Mouse (Mus musculus) heart, embryonic 16.5 days (tissue): ENCODE data around the gene Crebzf. TPM values are rescaled to one million over a fixed set of nuclear protein-coding genes. Genes with fewer than 3 reads are reported as not detected.
A peak's percentile ranks its signal among the peaks of the same experiment; 100 is the strongest.

ENCODE experiments used
- ATAC-seq: fragments of 200-750 bp; cut with Nextera tagmentation; replicated peaks from 2 replicates; pipeline ENCODE4 v1.8.0; 2017; ENCODE audit warnings: moderate number of reproducible peaks; ENCODE audit not compliant: insufficient read depth, low FRiP score; ENCODE audit errors: extremely low read depth
- H3K27ac ChIP-seq: fragments of 300-500 bp; sonication (generic); 2 replicates; pipeline ENCODE4 v1.5.1; 2014; ENCODE audit warnings: mild to moderate bottlenecking, low read length, control low read depth, moderate library complexity
- H3K27me3 ChIP-seq: fragments of 300-500 bp; sonication (generic); 2 replicates; pipeline ENCODE4 v1.6.1; 2014; ENCODE audit warnings: low read length, mixed read lengths; ENCODE audit not compliant: control insufficient read depth, insufficient read depth
- H3K36me3 ChIP-seq: fragments of 300-500 bp; sonication (generic); 2 replicates; pipeline ENCODE4 v1.6.1; 2014; ENCODE audit not compliant: control insufficient read depth, insufficient read depth
- H3K4me1 ChIP-seq: fragments of 300-500 bp; sonication (generic); 2 replicates; pipeline ENCODE4 v1.6.1; 2014; ENCODE audit warnings: low read length, mixed read lengths; ENCODE audit not compliant: control insufficient read depth, insufficient read depth
- H3K4me2 ChIP-seq: fragments of 300-500 bp; sonication (generic); 2 replicates; pipeline ENCODE4 v1.6.1; 2014; ENCODE audit warnings: low read depth, mild to moderate bottlenecking, control low read depth, low read length
- H3K4me3 ChIP-seq: fragments of 300-500 bp; sonication (generic); 2 replicates; pipeline ENCODE4 v1.5.1; 2014; ENCODE audit warnings: mild to moderate bottlenecking, control low read depth, low read length
- H3K9ac ChIP-seq: fragments of 300-500 bp; sonication (generic); 2 replicates; pipeline ENCODE4 v1.6.1; 2014; ENCODE audit warnings: low read length, control low read depth
- H3K9me3 ChIP-seq: fragments of 300-500 bp; sonication (generic); replicated peaks from 2 replicates; pipeline ENCODE4 v1.6.1; 2016; ENCODE audit warnings: low read length; ENCODE audit not compliant: control insufficient read depth
- WGBS: fragments of 180-500 bp; shearing (Covaris S2); extraction: QIAGEN DNeasy Blood & Tissue Kit; methylation state at CpG from one replicate; pipeline ENCODE4 v1.1.7; 2014; 5-methylcytosine and 5-hydroxymethylcytosine counted together
- polyA plus RNA-seq: library from polyadenylated mRNA; unstranded; fragments of >200 nt; fragmentation: Nextera tagmentation; extraction: Ambion mirVana; gene quantifications from 2 replicates; pipeline ENCODE4 v1.2.1, GENCODE M21; 2015

The Crebzf gene
- polyA plus RNA-seq, 1 experiment from 2014 or later = 14.4 TPM

GRCm38 (mm10) chr7:90442070-90442469 is 459 bp upstream of the Crebzf start:
- Histone ChIP-seq H3K36me3 (peaks cover under 1% of the 10 kb centered on the region; the same call in 1 of the 2 replicates), H3K27ac (peak overlapping the region; percentile 99), H3K4me1 (peaks cover 6% of the 10 kb centered on the region), H3K4me3 (peak overlapping the region; percentile 99), H3K9ac (peak overlapping the region; percentile 99), H3K4me2 (peak overlapping the region; percentile 94), H3K27me3 (no peaks in the 10 kb centered on the region), H3K9me3 (no peaks in the 10 kb centered on the region)
- ATAC-seq = no peak
- WGBS = 14% methylated on average over 4 of the region's 4 CpGs

GRCm38 (mm10) chr7:90443101-90444091 is 867 bp downstream of the Crebzf start:
- Histone ChIP-seq H3K4me3 (peak overlapping the region; percentile 99), H3K4me2 (peak overlapping the region; percentile 94), H3K27ac (peak overlapping the region; percentile 99), H3K9me3 (no peaks in the 10 kb centered on the region), H3K9ac (peak overlapping the region; percentile 99), H3K36me3 (peaks cover 5% of the 10 kb centered on the region), H3K4me1 (peaks cover 10% of the 10 kb centered on the region), H3K27me3 (no peaks in the 10 kb centered on the region)
- WGBS = under 1% methylated on average over 102 of the region's 123 CpGs
- ATAC-seq = peak; percentile 82

GRCm38 (mm10) chr7:90444206-90444605 is 1.7 kb downstream of the Crebzf start:
- Histone ChIP-seq H3K27ac (no peak overlapping the region; the same call in none of the 2 replicates), H3K4me1 (peaks cover 10% of the 10 kb centered on the region), H3K9me3 (no peaks in the 10 kb centered on the region), H3K4me2 (peak overlapping the region; percentile 94), H3K27me3 (no peaks in the 10 kb centered on the region), H3K36me3 (peaks cover 5% of the 10 kb centered on the region), H3K9ac (peak overlapping the region; percentile 99), H3K4me3 (peak overlapping the region; percentile 99)
- WGBS = 3% methylated on average over 6 of the region's 6 CpGs
- ATAC-seq = no peak

- 12% methylated on average over 7 of the region's 7 CpGs for WGBS
- Histone ChIP-seq H3K4me1 (peaks cover 13% of the 10 kb centered on the region), H3K36me3 (peaks cover 12% of the 10 kb centered on the region), H3K4me3 (peak overlapping the region; percentile 80), H3K9ac (peak overlapping the region; percentile 77), H3K27me3 (0 out of 2 replicates have a peak, but pooled peaks cover 2% of the 10 kb centered on the region), H3K9me3 (no peaks in the 10 kb centered on the region), H3K4me2 (peak overlapping the region; percentile 80), H3K27ac (peak overlapping the region; percentile 93)
- ATAC-seq = no peak
Measured at GRCm38 (mm10) chr7:90456149-90456844, 13.8 kb downstream of the Crebzf start.

GRCm38 (mm10) chr7:90456845-90457468 is 14.4 kb downstream of the Crebzf start, which contains the start of gene Tmem126a:
Gene Tmem126a (minus strand): TSS chr7:90457229.
- H3K9ac ChIP-seq = peak within 1 kb of the TSS; percentile 77
- H3K4me2 ChIP-seq = peak within 1 kb of the TSS; percentile 80
- H3K4me3 ChIP-seq = peak within 1 kb of the TSS; percentile 80
- under 1% methylated on average over 41 of the region's 41 CpGs for WGBS
- peak within 1 kb of the TSS; percentile 93 for H3K27ac ChIP-seq
- H3K27me3 ChIP-seq = 0 out of 2 replicates have a peak, but pooled peaks cover 2% of the 10 kb centered on the region
- peaks cover 10% of the 10 kb centered on the region; the same call in 1 of the 2 replicates for H3K36me3 ChIP-seq
- peak; percentile 96 for ATAC-seq
- H3K9me3 ChIP-seq = no peaks in the 10 kb centered on the region
- peaks cover 13% of the 10 kb centered on the region for H3K4me1 ChIP-seq

GRCm38 (mm10) chr7:90457517-90457916 is 15.0 kb downstream of the Crebzf start:
- Histone ChIP-seq H3K9ac (peak overlapping the region; percentile 77), H3K4me1 (peaks cover 13% of the 10 kb centered on the region), H3K4me2 (peak overlapping the region; percentile 80), H3K36me3 (peaks cover 10% of the 10 kb centered on the region; the same call in 1 of the 2 replicates), H3K4me3 (peak overlapping the region; percentile 80), H3K9me3 (no peaks in the 10 kb centered on the region), H3K27me3 (0 out of 2 replicates have a peak, but pooled peaks cover 2% of the 10 kb centered on the region), H3K27ac (peak overlapping the region; percentile 93)
- ATAC-seq = peak; percentile 16; the same call in 1 of the 2 replicates
- WGBS = 9% methylated on average over 10 of the region's 10 CpGs

GRCm38 (mm10) chr7:90460330-90460729 is 17.8 kb downstream of the Crebzf start:
- Histone ChIP-seq H3K4me3 (no peak overlapping the region), H3K4me2 (no peak overlapping the region)
- no peak for ATAC-seq

GRCm38 (mm10) chr7:90460930-90461329 is 18.4 kb downstream of the Crebzf start:
- peaks cover 9% of the 10 kb centered on the region for H3K4me1 ChIP-seq
- ATAC-seq = no peak
- no peaks in the 10 kb centered on the region for H3K9me3 ChIP-seq
- H3K9ac ChIP-seq = no peak overlapping the region
- WGBS = 14% methylated on average over 14 of the region's 14 CpGs
- no peak overlapping the region for H3K4me3 ChIP-seq
- H3K36me3 ChIP-seq = no peaks in the 10 kb centered on the region
- H3K27ac ChIP-seq = no peak overlapping the region
- H3K27me3 ChIP-seq = 0 out of 2 replicates have a peak, but pooled peaks cover 2% of the 10 kb centered on the region
- peak overlapping the region; percentile 31 for H3K4me2 ChIP-seq

More at GRCm38 (mm10) chr7:90460330-90460729, 17.8 kb downstream of the Crebzf start:
- H3K27me3 ChIP-seq = 0 out of 2 replicates have a peak, but pooled peaks cover 2% of the 10 kb centered on the region
- peaks cover 13% of the 10 kb centered on the region for H3K4me1 ChIP-seq
- no peak overlapping the region for H3K9ac ChIP-seq
- no peak overlapping the region for H3K27ac ChIP-seq
- no peaks in the 10 kb centered on the region for H3K9me3 ChIP-seq
- 40% methylated on average over 10 of the region's 10 CpGs for WGBS
- H3K36me3 ChIP-seq = no peaks in the 10 kb centered on the region
